Mouse (Mus musculus): Measurements from ENCODE around the gene Itpa.

- no peak for TF ChIP-seq CTCF (IDR thresholded peaks at IDR 0.05; ENCODE audit: control insufficient read depth, insufficient read depth, insufficient read length)
- TF ChIP-seq USF1 (IDR thresholded peaks at IDR 0.05; ENCODE audit: low read depth): no peak
Measured at GRCm38 (mm10) chr2:130679154-130679553, 11.7 kb downstream of the Itpa start.

Measured in C2C12 (cell line).